ENCODE assay signal across 8 mouse cellular contexts in genomic region chr13:88820686-88821308, GRCm38 (mm10). TPM values are rescaled to one million over a fixed set of nuclear protein-coding genes. Genes with fewer than 3 reads are reported as not detected.
DNase-seq lines count a peak whose midpoint lies in the region; ATAC-seq and TF ChIP-seq lines count a peak whose summit lies in the region.

No protein-coding gene starts in this region.

- no peak for TF ChIP-seq EP300 in stomach, postnatal 0 days (optimal IDR thresholded peaks at IDR 0.05)

- WGBS in cerebellum, adult 2 months: 32% methylated on average over 5 of the region's 5 CpGs
- WGBS in limb, embryonic 13.5 days: 18% methylated on average over 5 of the region's 5 CpGs
- WGBS in stomach, postnatal 0 days: 28% methylated on average over 5 of the region's 5 CpGs

- no peak for TF ChIP-seq CTCF in cerebellum, adult 2 months (IDR thresholded peaks at IDR 0.05; ENCODE audit: borderline replicate concordance, insufficient read depth, low read depth, low read length)
- TF ChIP-seq CTCF in stomach, postnatal 0 days (IDR thresholded peaks at IDR 0.05; ENCODE audit: low read depth): no peak

- H3K4me2 ChIP-seq in limb, embryonic 13.5 days (replicated peaks): peak overlapping the region; percentile 97
- H3K4me2 ChIP-seq in stomach, postnatal 0 days (replicated peaks; ENCODE audit: low read depth): peak overlapping the region; percentile 87

- no peaks in the 10 kb centered on the region for H3K36me3 ChIP-seq in megakaryocyte, embryonic 14.5 days (replicated peaks; ENCODE audit: low read length)
- H3K36me3 ChIP-seq in limb, embryonic 13.5 days: no peaks in the 10 kb centered on the region
- H3K36me3 ChIP-seq in stomach, postnatal 0 days (ENCODE audit: control insufficient read depth, insufficient read depth, low read length): no peaks in the 10 kb centered on the region

- no peaks in the 10 kb centered on the region; the same call in 1 of the 2 replicates for H3K27me3 ChIP-seq in cerebellum, adult 2 months (ENCODE audit: control insufficient read depth, insufficient read depth, low read length)
- H3K27me3 ChIP-seq in megakaryocyte, embryonic 14.5 days (replicated peaks): peaks cover 25% of the 10 kb centered on the region
- peaks cover 18% of the 10 kb centered on the region for H3K27me3 ChIP-seq in limb, embryonic 13.5 days
- no peaks in the 10 kb centered on the region for H3K27me3 ChIP-seq in stomach, postnatal 0 days (ENCODE audit: control insufficient read depth, insufficient read depth, low read length)

- H3K9me3 ChIP-seq in megakaryocyte, embryonic 14.5 days: no peaks in the 10 kb centered on the region
- no peaks in the 10 kb centered on the region for H3K9me3 ChIP-seq in limb, embryonic 13.5 days
- no peaks in the 10 kb centered on the region for H3K9me3 ChIP-seq in stomach, postnatal 0 days (ENCODE audit: control insufficient read depth, low read length)

- H3K4me3 ChIP-seq in cerebellum, adult 2 months (replicated peaks; ENCODE audit: insufficient read depth, low read depth, low read length): peak overlapping the region; percentile 20
- peak overlapping the region; percentile 94 for H3K4me3 ChIP-seq in megakaryocyte, embryonic 14.5 days (replicated peaks)
- H3K4me3 ChIP-seq in limb, embryonic 13.5 days: peak overlapping the region; percentile 71
- peak overlapping the region; percentile 61 for H3K4me3 ChIP-seq in stomach, postnatal 0 days (ENCODE audit: low read depth, low read length)

- no peak overlapping the region for H3K27ac ChIP-seq in cerebellum, adult 2 months (ENCODE audit: insufficient read depth, low read length)
- no peak overlapping the region for H3K27ac ChIP-seq in limb, embryonic 13.5 days
- no peak overlapping the region for H3K27ac ChIP-seq in stomach, postnatal 0 days (replicated peaks)

- no peaks in the 10 kb centered on the region for H3K4me1 ChIP-seq in cerebellum, adult 2 months (ENCODE audit: control insufficient read depth, insufficient read depth, low read length)
- H3K4me1 ChIP-seq in megakaryocyte, embryonic 14.5 days: peaks cover 45% of the 10 kb centered on the region
- H3K4me1 ChIP-seq in limb, embryonic 13.5 days: peaks cover 20% of the 10 kb centered on the region; the same call in 1 of the 2 replicates
- no peaks in the 10 kb centered on the region for H3K4me1 ChIP-seq in stomach, postnatal 0 days (replicated peaks; ENCODE audit: control insufficient read depth, insufficient read depth)

- no peak for TF ChIP-seq POLR2A in cerebellum, adult 2 months (IDR thresholded peaks at IDR 0.05; ENCODE audit: borderline replicate concordance, insufficient read depth, low read length)

- no peak for ATAC-seq in megakaryocyte, adult 5-6 weeks (ENCODE audit: poor library complexity, severe bottlenecking)
- ATAC-seq in limb, embryonic 13.5 days (ENCODE audit: low FRiP score, low read depth): no peak
- ATAC-seq in stomach, postnatal 0 days (ENCODE audit: low FRiP score, low TSS enrichment): no peak

- DNase-seq in cerebellum, adult 2 months: no peak
- DNase-seq in cerebellum, postnatal 25 days: no peak
- DNase-seq in stomach, postnatal 0 days (ENCODE audit: low spot score): no peak
- no peak for DNase-seq in cerebellum, adult 18-20 months
- DNase-seq in kidney, postnatal 4 days: no peak

- H3K9ac ChIP-seq in limb, embryonic 13.5 days: no peak overlapping the region
- H3K9ac ChIP-seq in stomach, postnatal 0 days (ENCODE audit: low read length): no peak overlapping the region

RNA-seq across cellular contexts. Expression of gene Edil3, which starts 0.5 kb away (rescaled TPM):
- 45.3 and 51.4 TPM in 2 replicates for polyA plus RNA-seq in cerebellum, adult 2 months (2012; rRNA removed)
- 0.89 TPM in 1 of 2 replicates, not detected in the other for polyA plus RNA-seq in megakaryocyte, embryonic 14.5 days (2012; ENCODE audit: insufficient read depth, low replicate concordance)
- 0.09 and 0.13 TPM in 2 replicates for total RNA-seq in megakaryocyte, adult 5-6 weeks (2015)
- 0.26 TPM in 1 of 2 replicates, not detected in the other for total RNA-seq in megakaryocyte, adult 5-6 weeks (2017)
- polyA plus RNA-seq in limb, embryonic 13.5 days (2015; fragmentation: Nextera tagmentation; extraction: Ambion mirVana): 14.0 and 14.3 TPM in 2 replicates
- 1.1 and 1.7 TPM in 2 replicates for polyA plus RNA-seq in stomach, postnatal 0 days (2015; fragmentation: Nextera tagmentation; extraction: Ambion mirVana)

Comparison
In these comparisons a context has a peak if more than half of its experiments do, and no peak if none do; other contexts are left out.
1. H3K4me3 ChIP-seq: peak in every context shown above with its lines; median percentile 94 in megakaryocyte, embryonic 14.5 days; 71 in limb, embryonic 13.5 days; 61 in stomach, postnatal 0 days; 20 in cerebellum, adult 2 months.